Mouse (Mus musculus) erythroblast, embryonic 14.5 days (primary cell): ENCODE measurements around the gene Slmap. TPM values are rescaled to one million over a fixed set of nuclear protein-coding genes. Genes with fewer than 3 reads are reported as not detected.

Experiments used
- H3K27me3 ChIP-seq: 2 replicates; pipeline ENCODE4 v1.6.1; 2012; ENCODE audit warnings: inconsistent platforms; ENCODE audit not compliant: control insufficient read depth
- H3K36me3 ChIP-seq: 2 replicates; pipeline ENCODE4 v1.6.1; 2012; ENCODE audit warnings: mild to moderate bottlenecking, inconsistent platforms; ENCODE audit not compliant: control insufficient read depth
- H3K4me1 ChIP-seq: 2 replicates; pipeline ENCODE4 v1.6.1; 2012; ENCODE audit warnings: inconsistent platforms; ENCODE audit not compliant: control insufficient read depth
- H3K4me3 ChIP-seq: replicated peaks from 2 replicates; pipeline ENCODE3; 2012; ENCODE audit warnings: moderate library complexity, mild to moderate bottlenecking, inconsistent platforms
- H3K9me3 ChIP-seq: 2 replicates; pipeline ENCODE4 v1.6.1; 2012; ENCODE audit warnings: low read length, inconsistent platforms, mixed read lengths; ENCODE audit not compliant: control insufficient read depth
- GATA1 ChIP-seq: IDR thresholded peaks from 2 replicates; pipeline ENCODE4 v1.6.1; 2012; ENCODE audit warnings: low read length, inconsistent platforms, mixed read lengths
- TAL1 ChIP-seq: IDR thresholded peaks from 3 replicates; pipeline ENCODE4 v1.6.1; 2012; ENCODE audit warnings: low read length, inconsistent platforms, mixed read lengths
- polyA plus RNA-seq: library from polyadenylated mRNA; stranded (reverse); fragments of >175 nt; gene quantifications from 2 replicates; pipeline ENCODE4 v1.2.3, GENCODE M21; 2012

Slmap gene
- polyA plus RNA-seq, 1 experiment = 0.36 TPM

DNA sequence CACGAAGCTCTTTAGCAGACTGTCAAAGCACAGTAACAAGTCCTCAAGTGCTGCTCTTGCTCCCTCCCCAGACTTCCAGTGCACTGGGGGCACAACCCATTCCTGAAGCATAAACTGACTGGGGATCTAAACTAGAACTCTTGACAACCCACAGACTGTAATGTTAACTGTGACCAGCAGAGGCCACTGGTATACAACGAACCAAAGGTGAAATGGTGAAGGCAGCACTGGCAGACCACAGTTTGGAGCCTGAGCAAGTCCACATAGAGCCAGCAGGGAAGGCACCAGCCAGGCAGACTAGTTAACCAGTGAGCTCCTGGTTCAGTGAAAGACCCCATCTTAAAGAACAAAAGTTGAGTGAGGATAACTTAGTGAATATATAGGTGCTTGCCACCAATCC lies 43.6 kb downstream of the Slmap start:
- Histone ChIP-seq H3K4me3 (no peak overlapping the region), H3K4me1 (peaks cover 8% of the 10 kb centered on the region), H3K36me3 (peaks cover 11% of the 10 kb centered on the region), H3K9me3 (no peaks in the 10 kb centered on the region), H3K27me3 (no peaks in the 10 kb centered on the region)
- TF ChIP-seq TAL1 (no peak), GATA1 (no peak)

DNA sequence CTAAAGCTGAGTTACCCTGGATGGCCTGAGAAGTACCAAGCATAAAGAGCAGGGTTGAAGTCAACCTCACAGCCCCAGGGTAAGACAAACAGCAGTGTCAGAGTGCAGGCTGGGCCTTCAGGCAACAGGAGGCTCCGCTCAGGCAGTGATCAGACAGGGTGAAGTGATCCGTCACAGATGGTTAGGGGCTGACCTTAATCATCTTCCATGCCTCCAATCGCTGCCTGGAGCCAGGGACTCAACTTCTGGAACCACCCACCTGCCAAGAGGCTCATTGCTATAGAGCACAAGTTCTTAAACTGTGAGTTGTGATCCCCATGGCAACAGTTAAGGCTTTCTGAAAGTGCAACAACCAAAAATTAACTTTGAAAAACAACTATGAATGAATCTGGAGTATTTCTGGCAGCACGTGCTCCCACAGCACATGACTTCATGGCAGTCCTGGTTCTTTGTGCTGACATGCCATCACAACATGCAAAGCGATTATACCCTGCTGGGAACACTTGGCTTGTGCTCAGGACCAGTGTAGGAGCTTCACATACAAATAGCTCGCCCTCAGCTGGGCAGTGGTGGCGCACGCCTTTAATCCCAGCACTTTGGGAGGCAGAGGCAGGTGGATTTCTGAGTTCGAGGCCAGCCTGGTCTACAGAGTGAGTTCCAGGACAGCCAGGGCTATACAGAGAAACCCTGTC lies 46.3 kb downstream of the Slmap start:
- peaks cover 8% of the 10 kb centered on the region for H3K4me1 ChIP-seq
- TF ChIP-seq TAL1 (no peak), GATA1 (no peak)
- H3K9me3 ChIP-seq = no peaks in the 10 kb centered on the region
- H3K36me3 ChIP-seq = peaks cover 8% of the 10 kb centered on the region
- H3K27me3 ChIP-seq = no peaks in the 10 kb centered on the region
- H3K4me3 ChIP-seq = no peak overlapping the region

DNA sequence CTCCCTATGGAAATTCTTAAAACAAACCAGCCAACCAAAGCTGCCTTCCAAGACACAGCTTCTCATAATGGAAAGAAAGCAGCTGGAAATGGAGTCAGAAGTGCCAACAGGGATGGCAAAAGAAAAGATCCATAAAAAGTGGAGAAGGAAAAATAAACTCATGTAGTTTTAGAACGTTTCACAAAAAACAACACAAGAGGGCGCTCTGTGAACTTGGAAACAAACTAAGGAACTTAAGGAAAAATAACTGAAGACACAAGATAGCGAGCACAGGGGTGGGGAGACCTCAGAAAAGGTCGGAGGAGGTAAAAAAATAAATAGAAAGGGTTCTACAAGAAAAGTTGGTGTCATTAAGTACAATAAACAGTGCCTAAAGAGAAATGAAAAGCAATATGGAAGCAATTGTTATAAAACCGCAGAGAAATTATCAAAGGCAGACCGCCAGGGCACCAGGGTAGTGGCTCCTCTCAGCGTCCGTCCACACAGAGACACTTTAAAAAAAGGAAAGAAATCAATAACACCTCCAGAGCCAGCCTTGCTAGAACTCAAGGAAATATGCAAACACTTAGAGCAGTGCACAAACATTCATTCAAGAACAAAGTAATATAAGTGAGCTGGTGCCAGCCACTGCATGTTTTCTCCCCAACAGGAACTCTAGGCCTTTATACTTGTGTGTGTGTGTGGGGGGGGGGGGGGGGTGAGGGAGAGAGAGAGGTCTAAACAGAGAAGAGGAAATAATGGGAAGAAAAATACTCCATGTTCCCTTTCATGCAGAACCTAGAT lies 48.1 kb downstream of the Slmap start:
- H3K36me3 ChIP-seq = peaks cover 8% of the 10 kb centered on the region
- H3K4me1 ChIP-seq = peaks cover 8% of the 10 kb centered on the region
- TF ChIP-seq GATA1 (no peak), TAL1 (no peak)
- no peaks in the 10 kb centered on the region for H3K9me3 ChIP-seq
- no peaks in the 10 kb centered on the region for H3K27me3 ChIP-seq
- H3K4me3 ChIP-seq = no peak overlapping the region

DNA sequence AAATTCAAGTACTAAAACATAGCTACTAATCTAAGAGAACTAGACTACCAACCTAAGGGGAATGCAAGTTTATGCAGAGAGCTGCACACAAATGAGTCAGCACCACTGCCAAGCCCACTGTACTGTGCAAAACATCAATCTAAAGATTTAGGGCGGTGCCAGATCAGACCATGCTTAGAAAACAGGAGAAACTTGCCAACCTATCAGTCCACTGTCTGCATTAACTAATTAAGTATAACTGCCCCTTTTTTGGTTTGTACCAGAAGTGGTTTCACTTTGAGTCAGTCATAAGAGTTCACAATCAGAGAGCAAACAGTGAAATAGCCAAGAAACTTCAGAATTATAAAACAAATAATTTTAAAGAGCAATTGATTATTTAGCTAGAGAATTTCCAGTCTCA lies 53.3 kb downstream of the Slmap start:
- TF ChIP-seq TAL1 (no peak), GATA1 (no peak)
- no peak overlapping the region for H3K4me3 ChIP-seq
- H3K27me3 ChIP-seq = no peaks in the 10 kb centered on the region
- no peaks in the 10 kb centered on the region for H3K4me1 ChIP-seq
- H3K36me3 ChIP-seq = peaks cover 13% of the 10 kb centered on the region
- H3K9me3 ChIP-seq = no peaks in the 10 kb centered on the region

DNA sequence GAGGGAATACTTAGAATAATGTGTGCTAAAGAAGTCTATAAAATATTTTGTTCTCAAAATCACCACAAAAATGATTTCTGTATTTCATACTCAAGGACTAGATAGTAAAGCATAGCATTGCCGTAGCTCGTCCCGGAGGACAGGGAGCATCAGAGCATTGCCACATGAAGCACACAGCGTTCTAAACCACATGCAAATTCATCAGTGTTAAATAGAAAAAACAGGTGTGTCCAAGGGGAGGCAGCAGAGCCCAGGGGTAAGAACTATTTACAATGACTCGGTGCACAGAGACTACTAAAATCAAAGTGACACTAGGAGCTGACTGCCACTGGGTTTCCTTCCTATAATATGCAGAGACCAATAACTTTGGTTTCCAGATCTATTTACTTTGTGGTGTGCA lies 57.0 kb downstream of the Slmap start:
- Histone ChIP-seq H3K4me1 (peaks cover 3% of the 10 kb centered on the region), H3K27me3 (no peaks in the 10 kb centered on the region), H3K4me3 (no peak overlapping the region), H3K36me3 (peaks cover 13% of the 10 kb centered on the region), H3K9me3 (no peaks in the 10 kb centered on the region)
- no peak for TF ChIP-seq TAL1
- TF ChIP-seq GATA1 = no peak

DNA sequence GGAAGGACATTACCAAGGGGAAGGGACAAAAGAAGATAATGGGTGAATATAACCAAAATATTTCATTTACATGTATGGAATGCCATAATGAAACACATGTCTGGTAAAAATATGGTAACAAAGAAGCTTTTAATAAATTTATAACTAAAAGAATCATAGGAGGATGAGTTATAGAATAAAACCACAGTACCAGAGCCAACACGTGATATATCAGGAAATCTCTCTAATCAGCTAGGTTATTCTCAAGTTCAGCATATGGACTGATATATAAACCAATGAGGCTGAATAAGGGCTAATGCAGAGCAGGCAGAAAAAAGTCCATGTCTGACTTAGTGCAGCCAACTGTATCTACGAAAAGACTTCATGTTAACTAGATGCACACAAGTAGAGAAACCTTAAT lies 58.3 kb downstream of the Slmap start:
- H3K27me3 ChIP-seq = no peaks in the 10 kb centered on the region
- TF ChIP-seq TAL1 = no peak
- no peak for TF ChIP-seq GATA1
- peaks cover 3% of the 10 kb centered on the region for H3K4me1 ChIP-seq
- H3K4me3 ChIP-seq = no peak overlapping the region
- H3K36me3 ChIP-seq = peaks cover 13% of the 10 kb centered on the region
- H3K9me3 ChIP-seq = no peaks in the 10 kb centered on the region

DNA sequence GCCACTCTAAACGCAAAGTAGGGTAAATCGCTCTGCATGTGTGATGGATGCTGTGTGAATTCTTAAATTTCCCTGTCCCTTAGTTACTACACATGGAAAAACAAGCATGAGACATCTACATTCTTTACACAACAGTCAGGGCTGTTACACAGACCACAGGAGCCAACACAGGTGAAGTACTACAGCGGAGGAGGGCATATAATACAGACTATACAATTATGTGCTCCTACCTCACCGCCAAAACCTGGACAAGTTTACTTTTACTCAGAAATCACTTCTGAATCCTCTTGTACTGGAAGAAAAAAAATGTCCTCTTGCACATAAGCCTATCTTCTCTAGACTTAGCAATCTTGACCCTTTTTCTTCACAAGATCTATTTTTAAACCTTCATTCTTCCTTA lies 66.8 kb downstream of the Slmap start:
- H3K9me3 ChIP-seq = no peaks in the 10 kb centered on the region
- no peaks in the 10 kb centered on the region for H3K27me3 ChIP-seq
- no peaks in the 10 kb centered on the region for H3K4me1 ChIP-seq
- no peak for TF ChIP-seq GATA1
- TF ChIP-seq TAL1 = no peak
- H3K36me3 ChIP-seq = peaks cover 21% of the 10 kb centered on the region
- no peak overlapping the region for H3K4me3 ChIP-seq

DNA sequence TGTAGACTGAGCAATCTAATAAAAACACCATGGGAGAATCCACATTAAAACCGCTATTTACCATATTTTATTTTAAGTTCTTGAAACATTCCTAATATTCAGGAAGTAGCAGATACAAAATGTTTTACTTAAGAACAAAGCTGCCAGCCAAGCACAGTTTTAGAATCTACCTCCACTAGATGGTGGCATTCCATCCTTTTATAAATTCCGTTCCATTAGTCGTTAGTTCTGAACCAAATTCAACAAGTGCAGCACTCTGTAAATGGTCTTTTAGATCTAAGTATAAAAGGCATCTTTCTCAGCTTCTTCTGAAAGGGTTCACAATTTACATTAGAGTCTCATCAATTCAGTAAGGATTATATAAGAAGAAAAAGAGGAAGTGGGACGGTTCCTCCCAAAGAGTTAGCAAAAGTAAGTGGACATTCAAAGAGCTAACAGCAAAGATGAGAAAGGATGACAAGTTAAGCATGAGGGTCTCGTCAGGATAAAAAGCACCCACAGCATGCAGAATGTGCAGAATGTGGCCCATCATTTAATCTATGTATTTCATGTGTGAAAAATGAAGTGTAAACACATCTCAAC lies 68.1 kb downstream of the Slmap start:
- no peak overlapping the region for H3K4me3 ChIP-seq
- no peaks in the 10 kb centered on the region for H3K27me3 ChIP-seq
- H3K4me1 ChIP-seq = no peaks in the 10 kb centered on the region
- H3K9me3 ChIP-seq = no peaks in the 10 kb centered on the region
- peaks cover 34% of the 10 kb centered on the region for H3K36me3 ChIP-seq
- TF ChIP-seq GATA1 = no peak
- no peak for TF ChIP-seq TAL1

DNA sequence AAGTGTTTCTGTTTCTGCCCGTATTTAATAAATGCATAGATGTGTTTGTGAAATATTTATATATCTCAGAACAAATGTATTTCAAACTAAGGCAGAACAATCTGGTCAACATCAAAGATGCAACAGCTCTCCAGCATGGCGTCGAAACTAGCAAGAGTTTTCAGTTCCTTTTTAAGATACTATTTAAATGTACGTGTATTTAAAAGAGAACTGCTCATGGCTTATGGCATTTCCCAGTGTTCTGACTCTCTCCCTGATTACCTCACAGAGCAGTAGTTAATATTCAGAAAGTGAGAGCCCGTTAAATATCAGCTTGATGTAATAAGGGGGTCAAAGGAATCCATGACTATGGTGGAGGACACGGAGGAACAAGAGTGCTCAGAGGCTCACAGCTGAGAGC lies 68.8 kb downstream of the Slmap start:
- no peaks in the 10 kb centered on the region for H3K4me1 ChIP-seq
- no peaks in the 10 kb centered on the region for H3K27me3 ChIP-seq
- peaks cover 41% of the 10 kb centered on the region for H3K36me3 ChIP-seq
- H3K4me3 ChIP-seq = no peak overlapping the region
- no peak for TF ChIP-seq TAL1
- no peak for TF ChIP-seq GATA1
- H3K9me3 ChIP-seq = no peaks in the 10 kb centered on the region
